Mouse (Mus musculus) layer of hippocampus, adult 8-10 months (tissue): ENCODE results near the gene Stat5b. TPM values are rescaled to one million over a fixed set of nuclear protein-coding genes. Genes with fewer than 3 reads are reported as not detected.

ENCODE experiments used
- DNase-seq, 2 experiments: peaks; one replicate each; pipeline ENCODE4 v3.0.0; 2022; ENCODE audit warnings: low spot score in 2 of 2
- total RNA-seq, 4 experiments: library from RNA; stranded (reverse); gene quantifications; 2 replicates each; pipeline ENCODE4 v1.2.4; 2022

Gene Stat5b
- total RNA-seq, 4 experiments from 2014 or later = 13.3 to 18.4 (median 15.6) TPM

GRCm38 (mm10) chr11:100738066-100738604 is 112.4 kb downstream of the Stat5b start, which contains the start of gene Rab5c:
Gene Rab5c, minus strand, starts transcription at chr11:100738215.
- peak; percentile 99 for DNase-seq

- no peak for DNase-seq
Measured at GRCm38 (mm10) chr11:100737105-100737733, 113.3 kb downstream of the Stat5b start.

GRCm38 (mm10) chr11:100736746-100737080 is 113.8 kb downstream of the Stat5b start:
- DNase-seq = no peak

GRCm38 (mm10) chr11:100735954-100736745 is 114.4 kb downstream of the Stat5b start:
- no peak for DNase-seq

GRCm38 (mm10) chr11:100735134-100735865 is 115.2 kb downstream of the Stat5b start:
- DNase-seq = no peak

Other genes with a start within 250 kb of the Stat5b start
- gene Nkiras2, start 231.5 kb downstream of the Stat5b start, total RNA-seq = 10 to 100 TPM; 11.7 to 13.4 (median 12.1) TPM
- gene Dnajc7, start 230.6 kb downstream of the Stat5b start, total RNA-seq = 100 to 1,000 TPM; 255 to 304 (median 273) TPM
- under 1 TPM in 3 of 4 experiments, not detected in 1; 0.16 to 0.41 (median 0.18) TPM for gene Zfp385c, start 158.3 kb downstream of the Stat5b start, total RNA-seq
- 1 to 10 TPM; 2.7 to 5.3 (median 3.4) TPM for gene Dhx58, start 146.5 kb downstream of the Stat5b start, total RNA-seq
- 10 to 100 TPM; 50.9 to 62.0 (median 58.0) TPM for gene Kat2a, start 138.3 kb downstream of the Stat5b start, total RNA-seq
- not detected for gene Hspb9, start 136.9 kb downstream of the Stat5b start, total RNA-seq
- 100 to 1,000 TPM; 134 to 163 (median 148) TPM for gene Rab5c, start 112.5 kb downstream of the Stat5b start, total RNA-seq
- gene Kcnh4, start 90.8 kb downstream of the Stat5b start, total RNA-seq = 1 to 10 TPM; 2.3 to 3.4 (median 2.7) TPM
- not detected for gene Hcrt, start 87.8 kb downstream of the Stat5b start, total RNA-seq
- 1 to 10 TPM; 6.2 to 7.7 (median 6.9) TPM for gene Ghdc, start 79.8 kb downstream of the Stat5b start, total RNA-seq
- 1 to 10 TPM; 2.5 to 3.8 (median 2.8) TPM for gene Stat5a, start 8.6 kb upstream of the Stat5b start, total RNA-seq
- 10 to 100 TPM; 42.9 to 75.3 (median 52.9) TPM for gene Stat3, start 88.8 kb upstream of the Stat5b start, total RNA-seq
- 10 to 100 TPM; 15.4 to 22.1 (median 18.9) TPM for gene Cavin1, start 120.2 kb upstream of the Stat5b start, total RNA-seq
- 100 to 1,000 TPM; 402 to 498 (median 457) TPM for gene Atp6v0a1, start 158.7 kb upstream of the Stat5b start, total RNA-seq
- 10 to 100 TPM in 2 of 4 experiments, 1 to 10 TPM in 2; 7.3 to 22.9 (median 15.2) TPM for gene Naglu, start 219.3 kb upstream of the Stat5b start, total RNA-seq
- 1 to 10 TPM in 3 of 4 experiments, under 1 TPM in 1; 0.83 to 1.4 (median 1.2) TPM for gene Hsd17b1, start 227.7 kb upstream of the Stat5b start, total RNA-seq
- gene Coasy, start 231.8 kb upstream of the Stat5b start, total RNA-seq = 10 to 100 TPM; 24.5 to 29.1 (median 27.6) TPM
- gene Mlx, start 236.6 kb upstream of the Stat5b start, total RNA-seq = 10 to 100 TPM; 36.2 to 41.6 (median 39.6) TPM
- 1 to 10 TPM; 2.5 to 5.4 (median 3.9) TPM for gene Psmc3ip, start 244.7 kb upstream of the Stat5b start, total RNA-seq